Comparison of ENCODE assay signal across 13 mouse cellular contexts in genomic region chr5:113082356-113083168, GRCm38 (mm10). TPM values are rescaled to one million over a fixed set of nuclear protein-coding genes. Genes with fewer than 3 reads are reported as not detected.
A peak's percentile ranks its signal among the peaks of the same experiment; 100 is the strongest.
DNase-seq lines count a peak whose midpoint lies in the region; ATAC-seq and TF ChIP-seq lines count a peak whose summit lies in the region.
"Had no signal": no experiment of that assay in that cellular context is flagged by ENCODE, and none has a peak within 500 bp of the region (broad histone marks: within the 10 kb centered on the region; RNA-seq: fewer than 3 reads in every experiment).

No protein-coding gene starts in this region.

- WGBS in liver, postnatal 0 days (ENCODE audit: insufficient replicate concordance), result 55% methylated on average over 19 of the region's 19 CpGs
- WGBS in intestine, postnatal 0 days, result 46% methylated on average over 19 of the region's 19 CpGs
- 77% methylated on average over 19 of the region's 19 CpGs for WGBS in midbrain, embryonic 13.5 days

- no peaks in the 10 kb centered on the region for H3K9me3 ChIP-seq in liver, postnatal 0 days (ENCODE audit: low read length)
- H3K9me3 ChIP-seq in intestine, postnatal 0 days (ENCODE audit: control insufficient read depth), result no peaks in the 10 kb centered on the region
- no peaks in the 10 kb centered on the region for H3K9me3 ChIP-seq in midbrain, embryonic 13.5 days

- no peak for TF ChIP-seq POLR2A in embryonic fibroblast, embryonic 13.5 days (IDR thresholded peaks at IDR 0.05; ENCODE audit: low read depth, low read length)

- H3K9ac ChIP-seq in liver, postnatal 0 days (replicated peaks), result no peak overlapping the region
- H3K9ac ChIP-seq in intestine, postnatal 0 days (ENCODE audit: low read depth, low read length), result no peak overlapping the region
- H3K9ac ChIP-seq in midbrain, embryonic 13.5 days (replicated peaks), result no peak overlapping the region

- no peaks in the 10 kb centered on the region for H3K4me1 ChIP-seq in liver, postnatal 0 days (ENCODE audit: insufficient read depth)
- H3K4me1 ChIP-seq in embryonic fibroblast, embryonic 13.5 days (ENCODE audit: control insufficient read depth, insufficient read depth, low read length), result no peaks in the 10 kb centered on the region
- H3K4me1 ChIP-seq in intestine, postnatal 0 days (replicated peaks; ENCODE audit: control insufficient read depth, insufficient read depth, low read length), result no peaks in the 10 kb centered on the region
- H3K4me1 ChIP-seq in midbrain, embryonic 13.5 days (replicated peaks), result peaks cover 14% of the 10 kb centered on the region; the same call in 1 of the 2 replicates

- no peaks in the 10 kb centered on the region for H3K27me3 ChIP-seq in liver, postnatal 0 days (ENCODE audit: insufficient read depth, low read length)
- H3K27me3 ChIP-seq in intestine, postnatal 0 days (replicated peaks; ENCODE audit: control insufficient read depth, insufficient read depth, low read length), result no peaks in the 10 kb centered on the region
- no peaks in the 10 kb centered on the region for H3K27me3 ChIP-seq in midbrain, embryonic 13.5 days

- no peak for TF ChIP-seq CTCF in liver, postnatal 0 days (IDR thresholded peaks at IDR 0.05; ENCODE audit: low read depth)
- no peak for TF ChIP-seq CTCF in embryonic fibroblast, embryonic 13.5 days (IDR thresholded peaks at IDR 0.05; ENCODE audit: borderline replicate concordance, insufficient read depth, low read length)
- no peak for TF ChIP-seq CTCF in intestine, postnatal 0 days (IDR thresholded peaks at IDR 0.05; ENCODE audit: low read depth)

- H3K36me3 ChIP-seq in liver, postnatal 0 days (replicated peaks; ENCODE audit: insufficient read depth, low read length), result no peaks in the 10 kb centered on the region
- H3K36me3 ChIP-seq in intestine, postnatal 0 days (ENCODE audit: control insufficient read depth, insufficient read depth), result no peaks in the 10 kb centered on the region
- no peaks in the 10 kb centered on the region for H3K36me3 ChIP-seq in midbrain, embryonic 13.5 days

- no peak overlapping the region; the same call in 1 of the 2 replicates for H3K27ac ChIP-seq in liver, postnatal 0 days (ENCODE audit: low read depth)
- H3K27ac ChIP-seq in embryonic fibroblast, embryonic 13.5 days (ENCODE audit: insufficient read depth, low read length), result peak overlapping the region; percentile 1; the same call in 1 of the 2 replicates
- H3K27ac ChIP-seq in intestine, postnatal 0 days (ENCODE audit: low read depth, low read length), result no peak overlapping the region
- H3K27ac ChIP-seq in midbrain, embryonic 13.5 days, result no peak overlapping the region

- ATAC-seq in liver, postnatal 0 days, result peak; percentile 26
- ATAC-seq in intestine, postnatal 0 days, result peak; percentile 20; the same call in 1 of the 2 replicates
- ATAC-seq in midbrain, embryonic 13.5 days, result no peak

- no peak for TF ChIP-seq EP300 in liver, postnatal 0 days (IDR thresholded peaks at IDR 0.05; ENCODE audit: low read depth)

- intact Hi-C loops in heart, postnatal 36 days (cut with DNase I), result no loop called here

- no peak overlapping the region for H3K4me3 ChIP-seq in liver, postnatal 0 days (ENCODE audit: low read depth, low read length)
- no peak overlapping the region for H3K4me3 ChIP-seq in embryonic fibroblast, embryonic 13.5 days (ENCODE audit: insufficient read depth, low read length)
- no peak overlapping the region for H3K4me3 ChIP-seq in intestine, postnatal 0 days (ENCODE audit: low read depth, low read length)
- H3K4me3 ChIP-seq in midbrain, embryonic 13.5 days (replicated peaks), result no peak overlapping the region

- DNase-seq in heart, adult 9 months (ENCODE audit: low spot score in 2 of 2), result peak; percentile 34 to 41
- no peak for DNase-seq in heart, postnatal 36 days
- no peak for DNase-seq in liver, postnatal 0 days
- DNase-seq in liver, result no peak
- DNase-seq in adrenal gland, postnatal 36 days, result no peak
- DNase-seq: kidney, adult 9 months had no signal

- H3K4me2 ChIP-seq in liver, postnatal 0 days (ENCODE audit: low read depth, low read length), result no peak overlapping the region
- H3K4me2 ChIP-seq in intestine, postnatal 0 days (replicated peaks; ENCODE audit: low read depth), result no peak overlapping the region
- H3K4me2 ChIP-seq in midbrain, embryonic 13.5 days (replicated peaks), result no peak overlapping the region

RNA-seq across cellular contexts. Expression of gene Crybb3, which starts 1.2 kb away (rescaled TPM):
- total RNA-seq in heart, postnatal 36 days (2021), result 1 to 10 TPM in 1 of 2 experiments, under 1 TPM in 1; 0.28 to 1.8 TPM
- 0.15 TPM in 1 of 2 replicates, not detected in the other for polyA plus RNA-seq in liver, postnatal 0 days (2015; fragmentation: Nextera tagmentation; extraction: Ambion mirVana)
- polyA plus RNA-seq in embryonic fibroblast, embryonic 13.5 days (2011; ENCODE audit: insufficient read length, low read depth, missing spikeins), result 1.3 TPM in 1 of 2 replicates, not detected in the other
- polyA plus RNA-seq in intestine, postnatal 0 days (2015; fragmentation: Nextera tagmentation; extraction: Ambion mirVana), result 0.93 and 1.2 TPM in 2 replicates
- polyA plus RNA-seq in midbrain, embryonic 13.5 days (2015; fragmentation: Nextera tagmentation; extraction: Ambion mirVana), result 0.27 and 0.42 TPM in 2 replicates
- 1 to 10 TPM in 1 of 2 experiments, not detected in 1; 1.9 TPM for total RNA-seq in adrenal gland, postnatal 36 days (2021)
- total RNA-seq: CH12.LX; megakaryocyte progenitor cell, adult 5-6 weeks; neutrophil, adult 5-6 weeks had no signal

RNA-seq across cellular contexts. Expression of gene Crybb2, which starts 12.6 kb away (rescaled TPM):
- not detected for total RNA-seq in heart, postnatal 36 days (2021)
- polyA plus RNA-seq in liver, postnatal 0 days (2015; fragmentation: Nextera tagmentation; extraction: Ambion mirVana), result not detected in 2 replicates
- polyA plus RNA-seq in embryonic fibroblast, embryonic 13.5 days (2011; ENCODE audit: insufficient read length, low read depth, missing spikeins), result not detected in 2 replicates
- not detected in 2 replicates for polyA plus RNA-seq in intestine, postnatal 0 days (2015; fragmentation: Nextera tagmentation; extraction: Ambion mirVana)
- not detected in 2 replicates for polyA plus RNA-seq in midbrain, embryonic 13.5 days (2015; fragmentation: Nextera tagmentation; extraction: Ambion mirVana)
- total RNA-seq in adrenal gland, postnatal 36 days (2021), result not detected
- total RNA-seq: CH12.LX; megakaryocyte progenitor cell, adult 5-6 weeks; neutrophil, adult 5-6 weeks had no signal
- polyA plus RNA-seq: limb, embryonic 11.5 days had no signal

Comparison
In these comparisons a context has a peak if more than half of its experiments do, and no peak if none do; other contexts are left out.
1. DNase-seq: peak in heart, adult 9 months (2 of 2); none in heart, postnatal 36 days (0 of 2), liver, postnatal 0 days (single experiment), liver (single experiment) and adrenal gland, postnatal 36 days (0 of 2).